Mouse (Mus musculus): Measurements from ENCODE around the gene Gnas.

Gene Gnas

DNA sequence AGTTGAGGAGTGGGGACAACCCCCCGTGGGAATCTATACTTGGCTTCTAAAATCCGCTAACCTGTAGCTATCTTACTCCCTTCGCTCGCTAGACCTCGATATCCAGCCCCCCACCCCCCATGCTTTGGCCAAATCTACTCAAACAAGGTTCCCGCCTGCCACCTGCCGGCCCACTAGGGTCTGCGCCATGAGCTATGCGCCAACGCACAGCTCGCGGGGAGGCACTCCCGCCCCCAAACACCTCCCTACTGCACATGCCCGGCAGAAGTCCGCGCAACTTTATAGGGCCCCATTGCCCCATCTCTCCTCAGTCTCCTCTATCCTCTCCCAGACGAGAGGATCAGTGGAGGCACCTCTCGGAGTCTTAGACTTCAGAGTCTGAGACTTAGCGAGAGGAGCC, at the start of gene Gnas:
Gene Gnas (plus strand): TSS at position 310 of the 400 bp plus-strand sequence.
- peak; percentile 11 to 23 for DNase-seq

DNA sequence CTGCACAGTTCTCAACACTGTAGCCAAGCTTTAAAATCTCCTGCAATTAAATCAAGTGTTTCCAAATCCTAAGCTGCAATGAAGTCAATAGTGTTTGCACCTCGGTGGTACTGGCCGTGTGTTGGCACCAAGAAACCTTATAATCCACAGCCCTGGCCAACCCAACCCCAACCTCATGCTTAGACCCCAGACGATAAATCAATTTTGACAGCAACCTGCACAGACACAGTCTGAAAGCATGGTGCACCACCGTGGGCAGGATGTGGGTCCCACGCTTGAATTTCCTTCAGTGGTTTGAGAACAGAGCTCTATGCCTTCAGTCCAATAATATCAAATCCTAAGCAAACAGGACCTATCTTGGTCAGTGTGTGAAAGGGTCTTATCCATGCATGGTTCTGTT, 41.7 kb upstream of the Gnas start:
- no peak for DNase-seq

DNA sequence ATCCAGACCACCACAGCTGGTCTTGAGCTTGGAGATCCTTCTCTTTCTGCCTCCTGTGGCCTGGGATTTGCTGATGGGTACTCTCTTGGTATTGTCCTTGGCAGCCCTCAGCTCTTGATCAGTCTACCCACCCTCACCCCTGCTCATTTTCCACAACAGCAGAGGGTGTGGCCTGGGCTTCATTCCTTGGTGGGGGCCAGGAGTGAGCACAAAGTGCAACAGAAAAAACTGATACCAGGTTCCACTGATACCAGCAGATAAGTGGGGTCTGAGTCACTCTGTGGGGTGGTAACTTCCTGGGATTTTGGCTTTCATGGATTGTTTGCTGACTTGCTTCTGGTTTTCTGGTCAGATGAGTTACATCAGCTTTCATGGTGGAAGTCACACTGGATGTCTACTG, 32.2 kb upstream of the Gnas start:
- DNase-seq, result no peak

DNA sequence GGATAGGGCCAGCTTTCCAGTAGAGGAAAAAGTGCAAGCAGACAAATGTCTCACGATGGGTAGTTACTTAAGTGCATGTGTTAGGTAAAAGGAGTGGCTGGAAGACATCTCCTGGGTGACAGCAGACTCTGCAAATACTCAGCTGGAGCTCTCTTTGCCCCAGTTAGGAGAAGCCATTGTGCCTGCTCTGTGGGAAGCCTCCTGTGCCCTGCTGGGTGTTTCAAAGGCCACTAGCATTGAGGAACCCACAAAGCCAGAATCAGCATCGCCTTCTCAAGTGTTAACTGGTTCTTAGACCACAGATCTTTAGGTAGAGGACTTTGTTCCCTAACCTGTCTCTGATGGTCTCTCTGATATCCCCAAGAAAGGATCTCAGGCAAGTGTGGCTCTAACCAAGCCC, 26.8 kb upstream of the Gnas start:
- no peak for DNase-seq

DNA sequence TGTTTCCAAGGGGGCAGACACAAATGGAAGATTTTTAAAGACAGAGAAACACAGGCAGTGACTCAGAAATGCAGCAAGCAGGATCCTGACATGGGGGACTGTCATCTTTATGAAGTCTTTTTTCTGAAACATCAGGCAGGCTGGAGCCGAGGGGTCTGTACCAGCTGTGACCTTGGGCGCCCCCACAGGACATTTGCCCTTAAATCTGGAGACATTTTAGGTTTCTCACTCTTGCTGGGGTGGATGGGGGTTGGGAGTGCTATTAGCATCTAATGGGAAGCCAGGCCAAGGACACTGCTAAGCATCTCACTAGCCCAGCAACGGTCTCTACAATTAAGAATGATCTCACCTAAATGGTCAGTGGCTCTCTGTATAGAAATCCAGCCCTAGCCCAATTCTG, 24.1 kb upstream of the Gnas start:
- DNase-seq, result no peak

DNA sequence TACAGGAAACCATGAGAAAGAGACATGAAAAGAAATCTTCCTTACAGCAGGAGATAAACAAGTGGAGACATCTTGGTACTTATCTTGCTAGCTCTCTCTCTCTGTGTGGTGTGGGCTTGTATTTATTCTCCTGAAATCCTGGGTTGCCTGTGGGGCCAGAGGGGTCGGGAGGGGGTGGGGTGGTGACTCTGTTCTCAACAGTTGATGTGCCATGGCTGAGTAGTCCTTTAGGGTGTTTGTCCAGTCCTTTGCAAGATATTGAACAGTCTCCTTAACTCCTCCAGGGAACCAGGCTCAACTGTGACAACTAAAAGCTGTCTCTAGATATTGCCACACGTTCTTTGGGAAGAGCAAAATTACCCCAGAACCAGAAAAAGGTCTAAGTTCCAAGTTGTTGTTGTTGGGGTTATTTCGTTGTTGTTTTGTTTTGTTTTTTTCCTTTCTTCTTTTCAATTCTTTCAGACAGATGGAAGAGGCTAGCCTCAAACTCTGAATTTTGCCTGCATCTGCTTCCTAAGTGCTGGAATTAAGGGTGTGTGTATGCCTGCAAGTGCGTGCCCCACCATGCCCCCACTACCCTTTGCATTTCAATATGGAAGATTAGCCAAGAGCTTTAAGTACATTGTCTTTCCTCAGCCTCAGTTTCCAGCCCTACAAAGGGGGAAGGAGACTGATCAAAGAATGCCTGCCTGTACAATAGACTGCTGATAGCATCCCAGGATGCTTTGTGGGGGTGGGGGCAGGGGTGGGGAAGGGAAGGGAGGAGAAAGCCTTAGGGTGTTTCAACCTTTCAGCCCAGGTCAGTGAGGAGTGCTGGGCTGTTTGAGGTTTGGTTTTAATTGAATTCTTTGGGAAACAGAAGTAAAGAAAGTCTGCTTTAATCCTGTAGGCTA, 23.0 kb upstream of the Gnas start:
- no peak for DNase-seq

DNA sequence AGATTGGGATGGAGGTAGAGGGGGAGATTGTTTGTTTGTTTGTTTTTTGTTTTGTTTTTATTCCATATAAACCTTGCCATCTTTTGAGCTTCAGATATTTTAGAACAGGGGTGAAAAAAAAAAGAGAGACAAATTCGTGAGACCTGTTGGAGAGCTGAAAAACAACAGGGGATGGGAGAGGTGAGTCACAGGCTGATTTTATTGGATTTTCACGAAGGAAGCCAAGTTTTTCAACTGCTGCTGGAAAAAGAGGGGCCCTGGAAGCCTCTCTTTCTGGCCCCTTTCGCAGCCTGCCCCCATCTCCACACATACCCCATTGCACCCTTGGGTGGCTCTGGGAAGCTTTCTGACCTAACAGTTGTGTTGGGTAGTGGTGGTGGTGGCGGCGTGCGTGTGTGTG, 22.3 kb upstream of the Gnas start:
- DNase-seq, result no peak

DNA sequence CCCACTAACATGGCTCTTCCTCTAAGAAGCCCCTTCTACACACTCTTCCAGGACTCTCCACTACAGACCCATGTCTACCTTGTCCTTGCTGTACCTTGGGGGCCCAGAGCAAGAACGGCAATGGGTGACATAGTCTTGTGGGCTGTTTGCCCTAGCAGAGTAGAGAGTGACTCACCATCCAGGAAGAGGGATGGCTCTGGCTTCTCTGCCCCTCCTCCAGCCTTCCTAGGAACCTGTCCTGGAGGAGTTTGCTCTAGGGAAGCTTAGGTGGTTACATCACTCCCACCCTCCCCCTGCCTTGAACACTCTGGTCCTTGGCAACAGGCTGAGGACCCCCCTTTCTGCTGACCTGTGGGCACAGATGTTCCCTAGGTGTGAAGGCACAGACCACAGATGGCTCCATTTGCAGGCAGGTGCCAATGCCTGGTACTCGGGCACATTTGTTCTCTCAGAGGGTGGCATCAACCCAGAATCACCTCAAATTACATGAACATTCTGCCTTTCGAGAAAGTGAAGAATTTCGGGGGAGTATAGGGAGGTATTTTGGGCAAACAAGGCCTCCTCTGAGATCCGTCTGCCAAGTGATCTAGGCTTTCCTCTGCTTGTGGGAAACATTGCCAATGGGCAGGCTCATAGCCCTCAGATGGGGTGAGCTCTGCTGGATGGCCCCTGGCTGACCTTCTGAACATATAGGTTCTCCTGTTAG, 20.9 kb upstream of the Gnas start:
- DNase-seq, result no peak

DNA sequence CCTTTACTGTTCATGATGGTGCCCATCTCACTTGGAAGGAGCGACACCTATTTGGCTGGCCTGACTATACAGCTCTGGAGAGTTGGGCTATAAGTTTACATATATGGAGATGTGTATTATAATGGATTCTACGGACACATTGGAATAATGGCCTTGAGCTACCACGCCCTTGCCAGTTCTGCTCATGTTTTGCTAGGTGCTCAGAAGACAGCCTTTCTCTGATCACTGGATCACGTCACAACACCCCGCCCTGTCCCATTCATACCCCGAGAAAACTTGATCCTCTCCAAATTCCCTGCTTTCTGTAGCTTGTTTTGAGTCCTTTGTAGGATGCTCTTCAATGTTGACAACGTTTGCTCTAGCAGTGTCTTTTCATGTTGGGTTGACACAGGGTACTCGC, 19.9 kb upstream of the Gnas start:
- DNase-seq, result no peak

DNA sequence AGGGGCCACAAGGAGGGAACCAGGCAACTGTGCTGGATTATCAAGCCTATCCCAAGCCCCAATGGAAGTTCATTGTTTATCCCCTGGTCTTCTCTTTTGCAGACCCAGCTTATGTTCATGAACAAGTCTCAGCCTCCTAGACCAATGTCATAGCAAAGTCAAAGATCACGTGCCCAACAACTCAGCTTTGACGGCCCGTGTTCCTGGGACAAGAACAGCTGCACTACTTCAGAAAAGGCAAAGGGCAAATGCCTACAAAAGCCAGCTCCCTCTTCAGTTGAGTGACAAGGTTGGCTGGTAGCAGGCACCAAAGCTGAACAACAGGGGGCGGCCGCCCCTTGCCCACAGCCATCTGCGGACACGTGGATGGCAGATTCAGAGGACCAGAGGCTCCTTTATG, 13.7 kb upstream of the Gnas start:
- DNase-seq, result no peak

DNA sequence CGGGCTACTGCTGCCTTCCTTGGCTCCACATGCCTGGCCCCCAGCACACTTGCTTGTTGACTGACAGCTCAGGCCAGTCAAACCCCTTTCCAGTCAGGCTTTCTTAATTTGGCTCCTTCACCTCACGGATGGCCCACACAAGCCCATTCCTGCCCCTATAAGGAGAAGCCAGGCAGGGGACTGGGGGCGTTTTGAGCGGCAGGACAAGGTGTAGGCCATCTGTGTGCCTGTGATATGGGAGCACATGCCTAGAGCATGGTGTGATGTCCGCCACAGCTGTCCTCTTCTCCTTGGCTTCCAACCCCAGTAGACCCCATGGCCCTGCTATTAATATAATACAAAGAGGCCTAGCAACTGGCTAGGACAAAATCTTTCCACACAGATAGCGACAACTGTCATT, 12.7 kb upstream of the Gnas start:
- no peak for DNase-seq

DNA sequence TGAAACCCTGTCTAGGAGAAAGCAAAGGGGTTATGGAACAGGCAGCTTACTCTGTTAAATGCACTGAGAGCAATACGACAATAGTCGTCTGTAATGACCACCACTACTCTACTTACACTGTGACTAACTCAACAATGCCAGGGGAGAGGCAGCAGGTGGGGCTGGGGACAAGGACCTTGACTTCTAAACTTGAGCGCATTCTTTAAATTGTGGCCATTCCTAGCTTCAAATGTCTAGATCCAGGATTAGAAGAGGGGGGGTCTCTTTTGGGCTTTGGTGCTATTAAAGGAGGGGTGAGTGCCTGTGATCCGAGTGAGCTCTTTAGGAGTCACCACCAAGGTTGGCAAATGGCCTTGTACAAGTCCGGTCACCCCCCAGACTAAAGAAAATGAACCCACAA, 11.0 kb upstream of the Gnas start:
- DNase-seq, result no peak

DNA sequence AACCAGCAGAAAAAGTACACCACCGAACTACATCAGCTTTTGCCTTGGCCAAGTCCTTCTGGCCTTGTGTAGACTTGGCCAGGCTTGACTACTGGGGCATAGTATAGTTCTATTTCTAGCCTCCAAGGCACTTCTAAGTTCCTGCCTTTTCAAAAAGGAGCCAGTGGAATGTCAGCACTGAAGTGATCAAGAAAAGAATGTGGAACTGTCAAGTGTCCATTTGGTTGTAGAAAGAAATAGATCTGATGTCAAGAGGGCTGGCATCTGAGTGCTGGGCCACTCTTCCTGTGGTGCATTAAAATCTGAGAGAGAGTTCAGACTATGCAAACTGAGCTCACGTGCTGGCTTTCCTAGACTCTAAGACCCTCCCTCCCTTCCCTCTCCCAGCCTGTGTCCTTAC, 10.2 kb upstream of the Gnas start:
- no peak for DNase-seq

DNA sequence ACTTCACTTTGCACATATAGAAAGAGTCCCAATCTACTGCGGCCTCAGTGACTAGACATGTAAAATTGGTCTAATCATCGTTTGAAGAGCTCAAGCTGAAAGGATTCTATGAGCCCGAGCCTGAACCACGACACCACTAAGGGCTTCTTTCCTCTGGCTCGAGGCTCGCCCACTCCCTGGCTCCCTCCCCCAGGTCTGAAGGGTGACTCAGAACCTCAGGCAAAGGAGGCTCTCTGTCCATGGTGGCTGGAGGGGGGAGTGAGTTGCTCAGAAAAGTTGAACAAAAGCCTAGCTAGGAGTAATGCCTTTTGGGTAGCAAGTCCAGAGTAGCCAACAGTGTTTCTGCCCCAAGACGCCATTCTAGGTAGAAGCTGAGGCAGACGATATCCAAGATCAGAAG, 4.3 kb upstream of the Gnas start:
- DNase-seq, result no peak

DNA sequence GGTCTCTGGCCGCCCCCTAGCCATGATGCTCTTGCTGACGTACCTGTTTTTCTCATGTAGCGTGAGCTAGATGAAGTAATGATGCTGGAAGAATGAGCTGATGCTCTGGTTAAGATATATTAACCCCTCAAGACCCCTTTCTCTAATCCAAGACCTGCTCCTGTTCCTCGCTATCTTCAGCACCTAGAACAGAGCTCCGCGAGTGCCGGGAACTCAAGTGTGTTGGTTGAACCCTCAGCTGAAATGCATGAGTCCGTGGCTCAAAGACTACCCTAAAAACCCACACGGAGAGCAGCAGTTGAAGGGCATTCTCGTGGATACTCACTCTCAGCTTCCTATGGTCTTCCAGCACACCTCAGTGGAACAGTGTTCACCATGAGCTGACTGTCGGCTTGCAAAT, 779 bp upstream of the Gnas start:
- no peak for DNase-seq

DNA sequence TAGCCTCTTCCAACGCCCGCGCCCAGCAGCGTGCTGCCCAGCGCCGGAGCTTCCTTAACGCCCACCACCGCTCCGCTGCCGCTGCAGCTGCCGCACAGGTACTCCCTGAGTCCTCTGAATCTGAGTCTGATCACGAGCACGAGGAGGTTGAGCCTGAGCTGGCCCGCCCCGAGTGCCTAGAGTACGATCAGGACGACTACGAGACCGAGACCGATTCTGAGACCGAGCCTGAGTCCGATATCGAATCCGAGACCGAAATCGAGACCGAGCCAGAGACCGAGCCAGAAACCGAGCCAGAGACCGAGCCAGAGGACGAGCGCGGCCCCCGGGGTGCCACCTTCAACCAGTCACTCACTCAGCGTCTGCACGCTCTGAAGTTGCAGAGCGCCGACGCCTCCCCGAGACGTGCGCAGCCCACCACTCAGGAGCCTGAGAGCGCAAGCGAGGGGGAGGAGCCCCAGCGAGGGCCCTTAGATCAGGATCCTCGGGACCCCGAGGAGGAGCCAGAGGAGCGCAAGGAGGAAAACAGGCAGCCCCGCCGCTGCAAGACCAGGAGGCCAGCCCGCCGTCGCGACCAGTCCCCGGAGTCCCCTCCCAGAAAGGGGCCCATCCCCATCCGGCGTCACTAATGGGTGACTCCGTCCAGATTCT, 812 bp downstream of the Gnas start:
- no peak for DNase-seq

DNA sequence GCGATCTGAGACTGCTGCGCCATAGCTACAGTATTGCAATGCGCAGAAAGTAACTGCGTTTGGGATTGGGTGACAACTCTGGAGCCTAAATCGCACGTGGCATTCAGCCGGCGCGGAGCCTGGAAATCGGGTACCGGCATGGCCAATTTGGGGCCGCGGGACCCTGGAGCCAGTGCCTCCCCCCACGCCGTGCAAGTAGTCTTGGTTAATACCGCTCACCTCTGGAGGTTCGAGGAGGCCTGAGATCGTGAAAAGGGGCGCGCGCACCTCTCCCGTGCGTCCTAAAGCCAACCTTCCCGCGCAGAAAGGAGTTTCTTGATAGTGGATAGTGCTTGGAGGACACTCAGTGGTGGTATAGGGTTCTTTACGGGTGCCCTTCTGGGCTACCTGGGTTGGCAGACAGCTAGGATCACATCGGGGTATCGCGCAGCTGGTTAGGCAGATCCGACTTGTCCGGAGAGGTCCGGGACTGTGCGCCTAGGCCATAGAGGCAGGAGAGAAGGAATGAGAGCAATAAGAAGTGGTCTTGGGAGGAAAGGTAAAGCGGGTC, 1.9 kb downstream of the Gnas start:
- DNase-seq, result no peak

DNA sequence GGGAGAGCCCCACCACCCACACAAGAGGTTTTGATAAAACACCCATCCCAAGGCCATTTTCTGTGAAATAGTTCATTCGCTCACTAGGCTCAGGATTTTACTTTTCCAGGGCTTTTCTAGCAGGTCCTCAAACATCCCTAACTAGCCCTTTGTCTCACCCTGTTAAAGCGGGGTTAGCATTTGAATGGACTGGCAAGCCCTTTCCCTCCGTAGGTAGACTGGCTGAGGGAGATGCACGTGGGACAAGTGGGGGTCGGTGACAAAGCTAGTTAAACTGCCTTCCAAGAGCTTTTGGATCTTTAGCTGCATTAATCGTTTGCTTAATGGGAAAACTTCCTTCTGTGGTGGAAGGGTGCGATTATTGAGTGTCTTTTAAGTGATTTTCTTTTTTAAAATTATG, 3.8 kb downstream of the Gnas start:
- DNase-seq, result no peak

DNA sequence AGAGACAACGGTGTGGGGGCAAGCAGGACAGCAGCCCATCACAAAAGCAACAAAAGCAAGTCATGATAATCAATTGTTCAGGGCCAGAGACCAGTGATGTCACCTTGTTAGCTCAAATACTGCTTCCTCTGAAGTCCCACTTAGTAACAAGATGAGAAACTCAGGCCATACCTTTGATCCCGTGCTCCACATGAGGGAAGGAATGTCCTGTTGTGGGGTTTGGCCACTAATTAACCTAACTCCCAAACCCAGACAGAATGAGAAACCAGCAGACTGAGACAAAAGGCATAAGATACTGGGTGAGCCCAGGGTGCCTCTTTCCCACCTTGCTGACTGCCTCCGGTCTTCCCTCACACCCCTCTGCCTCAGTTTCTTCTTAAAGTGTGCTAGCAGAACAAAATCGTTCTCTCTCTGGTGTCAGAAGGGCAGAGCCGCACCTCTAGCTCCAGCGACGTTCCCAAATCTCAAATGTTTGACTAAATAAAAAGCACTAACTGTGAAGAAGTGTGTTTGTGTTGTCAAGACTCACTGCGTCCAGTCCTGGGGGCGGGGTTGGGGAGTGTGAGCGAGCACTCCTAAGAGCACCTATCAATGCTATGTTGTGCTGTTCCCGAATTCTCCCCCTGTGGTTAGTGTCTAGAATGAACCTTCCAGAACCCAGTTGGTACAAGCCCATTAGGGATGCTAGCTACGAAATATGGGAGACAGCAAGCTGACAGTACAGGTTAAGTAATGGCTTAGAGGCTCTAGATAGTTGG, 4.7 kb downstream of the Gnas start:
- no peak for DNase-seq

DNA sequence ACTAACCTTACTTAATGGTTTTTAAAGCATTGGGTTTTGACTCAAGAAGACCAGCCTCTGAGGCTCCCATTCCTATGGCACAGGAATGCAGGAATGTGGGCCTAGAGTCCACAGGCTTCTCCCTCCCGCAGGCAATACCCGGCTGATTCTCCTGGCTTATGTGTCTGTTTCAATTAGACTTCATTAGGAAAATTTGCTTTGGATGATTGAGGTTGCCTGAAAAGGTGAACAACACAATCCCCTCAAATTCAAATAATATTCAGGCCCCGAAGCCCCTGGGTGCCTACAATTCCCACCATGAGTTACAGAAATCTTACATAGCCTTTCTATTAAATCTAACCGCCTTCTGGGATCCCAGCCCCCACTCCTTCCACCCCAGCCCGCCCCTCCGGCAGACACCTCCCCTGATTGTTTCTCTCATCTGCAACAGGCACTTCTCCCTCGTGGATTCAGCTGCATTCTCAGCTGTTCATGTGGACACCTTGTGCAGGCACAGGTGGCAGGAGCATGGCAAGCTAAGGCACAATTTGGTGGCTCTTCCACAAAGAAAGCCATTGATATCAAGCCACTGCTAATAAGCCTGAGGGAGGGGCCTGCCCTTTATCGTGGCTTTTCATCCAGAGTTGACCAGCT, 7.0 kb downstream of the Gnas start:
- no peak for DNase-seq

DNA sequence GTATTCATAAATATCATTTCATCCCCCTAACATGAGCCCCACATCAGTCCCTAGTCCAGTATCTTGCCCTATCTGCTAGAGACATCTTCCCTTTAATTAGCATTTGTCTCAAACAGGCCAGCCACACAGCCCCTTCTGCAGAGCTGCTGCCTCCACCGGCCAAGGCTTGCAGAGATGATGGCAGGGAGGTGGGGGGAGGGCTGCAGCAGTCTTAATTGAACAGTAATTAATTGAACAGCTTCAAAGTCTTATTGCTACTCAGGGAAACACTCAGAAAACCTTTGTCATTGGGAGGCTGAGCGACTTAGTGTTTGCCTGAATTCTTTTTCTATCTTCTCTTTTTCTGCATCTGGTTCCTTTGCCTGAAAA, 7.5 kb downstream of the Gnas start:
- no peak for DNase-seq

DNA sequence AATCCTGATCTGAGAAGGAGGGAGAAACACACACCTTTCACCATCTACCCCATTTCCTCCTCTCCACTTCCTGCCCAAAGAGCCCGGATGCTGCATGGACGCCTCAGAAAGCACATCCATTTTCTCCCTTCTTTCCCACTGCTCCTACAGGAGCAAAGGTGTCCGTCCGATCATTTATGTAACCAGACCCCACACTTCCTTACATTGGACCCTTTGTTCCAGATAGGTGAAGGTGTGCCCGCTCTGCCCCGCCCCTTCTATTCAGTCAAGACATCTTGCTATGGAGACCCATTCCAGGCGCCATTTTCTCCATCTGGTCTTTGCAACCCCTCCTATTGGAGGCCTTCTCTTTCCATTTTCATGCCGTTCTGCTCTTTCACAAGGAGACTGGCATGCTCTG, 10.3 kb downstream of the Gnas start:
- no peak for DNase-seq
